Mouse (Mus musculus) MEL (cell line): ENCODE measurements around the gene Slc22a20. TPM values are rescaled to one million over a fixed set of nuclear protein-coding genes. Genes with fewer than 3 reads are reported as not detected.
A peak's percentile ranks its signal among the peaks of the same experiment; 100 is the strongest.

Experiments
- DNase-seq: peaks from one replicate; pipeline ENCODE4 v3.0.0; 2011; ENCODE audit warnings: low read depth, low spot score
- H3K27ac ChIP-seq: 2 replicates; pipeline ENCODE4 v1.5.1; 2012; ENCODE audit warnings: low read depth, mild to moderate bottlenecking, control low read depth, low read length, moderate library complexity; ENCODE audit not compliant: control insufficient read depth
- H3K27me3 ChIP-seq, 2 experiments: fragments of 150-350 bp in 1 of 2; sonication (generic) in 1 of 2; 2 replicates each; pipeline ENCODE4 v1.6.1; 2012; ENCODE audit warnings: low read length in 2 of 2, mild to moderate bottlenecking in 2 of 2, improper control_type of control experiment in 1 of 2, moderate library complexity in 1 of 2; ENCODE audit not compliant: insufficient read depth in 2 of 2, control insufficient read depth in 1 of 2
- H3K36me3 ChIP-seq, 2 experiments: 2 replicates each; pipeline ENCODE4 v1.6.1; 2012 to 2014; ENCODE audit warnings: low read length in 2 of 2, improper control_type of control experiment in 1 of 2, inconsistent platforms in 1 of 2, mild to moderate bottlenecking in 1 of 2; ENCODE audit not compliant: insufficient read depth in 2 of 2, control insufficient read depth in 1 of 2
- H3K4me1 ChIP-seq, 2 experiments: fragments of 150-350 bp in 1 of 2; sonication (generic) in 1 of 2; 2 replicates each; pipeline ENCODE4 v1.6.1; 2012; ENCODE audit warnings: low read length in 2 of 2, improper control_type of control experiment in 1 of 2, mild to moderate bottlenecking in 1 of 2; ENCODE audit not compliant: insufficient read depth in 2 of 2, control insufficient read depth in 1 of 2
- H3K4me3 ChIP-seq, 2 experiments: fragments of 150-350 bp in 1 of 2; sonication (generic) in 1 of 2; 2 replicates each; pipeline ENCODE4 v1.5.1; 2012; ENCODE audit warnings: low read depth in 2 of 2, low read length in 2 of 2, mild to moderate bottlenecking in 2 of 2, moderate library complexity in 2 of 2, control low read depth in 1 of 2, improper control_type of control experiment in 1 of 2; ENCODE audit not compliant: control insufficient read depth in 1 of 2, insufficient read depth in 1 of 2
- H3K79me2 ChIP-seq: 2 replicates; pipeline ENCODE4 v1.6.1; 2012; ENCODE audit warnings: mild to moderate bottlenecking, low read length, moderate library complexity; ENCODE audit not compliant: control insufficient read depth, poor library complexity, insufficient read depth
- H3K9ac ChIP-seq: 2 replicates; pipeline ENCODE4 v1.6.1; 2012; ENCODE audit warnings: low read depth, mild to moderate bottlenecking, control low read depth, low read length, moderate library complexity; ENCODE audit not compliant: control insufficient read depth, poor library complexity, severe bottlenecking
- H3K9me3 ChIP-seq: fragments of 150-350 bp; sonication (generic); replicated peaks from 2 replicates; pipeline ENCODE4 v1.6.1; 2012; ENCODE audit warnings: mild to moderate bottlenecking, low read length, improper control_type of control experiment, moderate library complexity; ENCODE audit not compliant: insufficient read depth
- CHD1 ChIP-seq: IDR thresholded peaks from 2 replicates; pipeline ENCODE4 v1.6.1; 2012; ENCODE audit warnings: low read depth, mild to moderate bottlenecking, inconsistent platforms, low read length, improper control_type of control experiment
- CHD2 ChIP-seq: IDR thresholded peaks from 2 replicates; pipeline ENCODE4 v1.6.1; 2011; ENCODE audit warnings: low read length, improper control_type of control experiment
- CTCF ChIP-seq, 3 experiments: IDR thresholded peaks in 2 of 3; conservative IDR thresholded peaks in 1 of 3; 2 replicates each; pipeline ENCODE4 v1.5.1; 2011 to 2012; ENCODE audit warnings: low read length in 3 of 3, low read depth in 2 of 3, mild to moderate bottlenecking in 2 of 3, improper control_type of control experiment in 1 of 3, inconsistent platforms in 1 of 3, mixed read lengths in 1 of 3, moderate library complexity in 1 of 3; ENCODE audit not compliant: control insufficient read depth in 1 of 3, insufficient read depth in 1 of 3, poor library complexity in 1 of 3, severe bottlenecking in 1 of 3
- EP300 ChIP-seq, 2 experiments: IDR thresholded peaks; 2 replicates each; pipeline ENCODE4 v1.6.1; 2011; ENCODE audit warnings: improper control_type of control experiment in 2 of 2, low read length in 2 of 2, low read depth in 1 of 2, mild to moderate bottlenecking in 1 of 2
- ETS1 ChIP-seq: IDR thresholded peaks from 2 replicates; pipeline ENCODE4 v1.6.1; 2012; ENCODE audit warnings: low read depth, mild to moderate bottlenecking, inconsistent platforms, low read length, improper control_type of control experiment, moderate library complexity
- GABPA ChIP-seq: IDR thresholded peaks from 2 replicates; pipeline ENCODE4 v1.6.1; 2012; ENCODE audit warnings: low read depth, mild to moderate bottlenecking, inconsistent platforms, low read length, improper control_type of control experiment, moderate library complexity
- MAFK ChIP-seq: IDR thresholded peaks from 2 replicates; pipeline ENCODE4 v1.6.1; 2011; ENCODE audit warnings: low read depth, mild to moderate bottlenecking, low read length, improper control_type of control experiment, borderline replicate concordance
- MXI1 ChIP-seq: IDR thresholded peaks from 2 replicates; pipeline ENCODE4 v1.6.1; 2011; ENCODE audit warnings: mild to moderate bottlenecking, low read depth, low read length, improper control_type of control experiment
- MYB ChIP-seq: IDR thresholded peaks from 2 replicates; pipeline ENCODE4 v1.6.1; 2011; ENCODE audit warnings: mild to moderate bottlenecking, low read depth, low read length, improper control_type of control experiment
- MYC ChIP-seq: IDR thresholded peaks from 2 replicates; pipeline ENCODE4 v1.6.1; 2011; ENCODE audit warnings: low read depth, mild to moderate bottlenecking, low read length, improper control_type of control experiment, moderate library complexity
- NELFE ChIP-seq: IDR thresholded peaks from 2 replicates; pipeline ENCODE4 v1.6.1; 2011; ENCODE audit warnings: low read depth, low read length, improper control_type of control experiment
- POLR2AphosphoS5 ChIP-seq: IDR thresholded peaks from 2 replicates; pipeline ENCODE4 v1.6.1; 2012; ENCODE audit warnings: low read depth, borderline replicate concordance, mild to moderate bottlenecking, inconsistent platforms, low read length, moderate library complexity, mixed read lengths
- RCOR1 ChIP-seq: IDR thresholded peaks from 2 replicates; pipeline ENCODE4 v1.6.1; 2012; ENCODE audit warnings: low read depth, mild to moderate bottlenecking, inconsistent platforms, low read length, improper control_type of control experiment
- SMC3 ChIP-seq: IDR thresholded peaks from 2 replicates; pipeline ENCODE4 v1.6.1; 2011; ENCODE audit warnings: low read depth, low read length, improper control_type of control experiment
- TCF12 ChIP-seq: IDR thresholded peaks from 2 replicates; pipeline ENCODE4 v1.6.1; 2014; ENCODE audit warnings: low read depth, mild to moderate bottlenecking, inconsistent platforms, low read length, improper control_type of control experiment, moderate library complexity
- UBTF ChIP-seq: IDR thresholded peaks from 2 replicates; pipeline ENCODE4 v1.6.1; 2012; ENCODE audit warnings: low read depth, mild to moderate bottlenecking, inconsistent platforms, low read length, improper control_type of control experiment, moderate library complexity, borderline replicate concordance; ENCODE audit not compliant: insufficient read depth
- USF1 ChIP-seq: IDR thresholded peaks from 2 replicates; pipeline ENCODE4 v1.6.1; 2014; ENCODE audit warnings: low read depth, mild to moderate bottlenecking, inconsistent platforms, low read length, improper control_type of control experiment, moderate library complexity
- ZC3H11A ChIP-seq: IDR thresholded peaks from 2 replicates; pipeline ENCODE4 v1.6.1; 2012; ENCODE audit warnings: low read depth, mild to moderate bottlenecking, inconsistent platforms, low read length, improper control_type of control experiment
- ZKSCAN1 ChIP-seq: IDR thresholded peaks from 2 replicates; pipeline ENCODE4 v1.6.1; 2012; ENCODE audit warnings: low read depth, mild to moderate bottlenecking, inconsistent platforms, low read length, improper control_type of control experiment, moderate library complexity
- ZNF384 ChIP-seq: IDR thresholded peaks from 2 replicates; pipeline ENCODE4 v1.6.1; 2012; ENCODE audit warnings: low read depth, mild to moderate bottlenecking, inconsistent platforms, low read length, improper control_type of control experiment
- polyA plus RNA-seq, 2 experiments: library from polyadenylated mRNA; stranded (reverse) in 1 of 2; unstranded in 1 of 2; fragments of >175 nt in 1 of 2; fragments of >200 nt in 1 of 2; gene quantifications; 2 replicates each; pipeline versions ENCODE4 v1.2.1 to v1.2.4; 2012; ENCODE audit warnings: low replicate concordance in 2 of 2, low read depth in 1 of 2; ENCODE audit not compliant: insufficient read length in 2 of 2, insufficient read depth in 1 of 2, missing spikeins in 1 of 2
- total RNA-seq: library from RNA; depleted of rRNA; stranded (reverse); fragments of 300-350 nt; gene quantifications from 2 replicates; pipeline ENCODE4 v1.2.3, GENCODE M21; 2012

Gene Slc22a20
- total and polyA plus RNA-seq, 3 experiments, result not detected

DNA sequence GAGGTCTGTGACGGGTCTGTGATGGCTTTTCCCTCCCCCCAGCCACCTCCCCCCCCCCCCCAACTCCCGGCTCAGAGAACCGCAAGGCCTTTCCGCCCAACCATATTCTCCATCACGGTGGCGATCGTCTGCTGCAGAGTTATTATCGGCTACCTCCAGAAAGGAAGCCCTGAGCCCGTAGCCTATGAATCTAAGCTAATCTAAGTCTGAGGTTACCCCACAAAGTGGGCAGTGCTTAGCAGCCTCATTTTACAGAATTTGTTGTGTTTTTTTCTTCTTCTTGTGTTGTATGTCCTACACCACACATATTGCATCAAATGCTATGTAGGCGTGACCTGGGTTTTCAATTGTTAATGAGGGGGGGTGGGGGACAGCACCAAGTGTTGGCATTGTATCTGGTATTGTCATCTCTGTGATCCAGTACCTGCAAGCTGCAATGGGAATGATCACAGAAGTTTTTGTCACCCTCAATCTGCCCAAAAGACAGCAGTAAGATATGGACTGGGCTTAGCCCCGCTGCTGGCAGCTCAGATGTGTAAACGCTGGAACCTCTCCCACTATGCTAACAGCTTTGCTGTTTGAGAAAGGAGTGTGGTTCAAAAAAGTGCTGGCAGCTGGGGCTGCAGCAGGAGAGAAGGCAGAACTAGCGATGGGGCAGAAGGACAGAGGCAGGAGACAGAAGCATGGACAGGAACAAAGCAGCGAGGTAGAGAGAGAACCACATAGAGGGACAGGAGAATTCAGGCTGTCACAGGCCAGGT, 44.8 kb upstream of the Slc22a20 start:
- no peak overlapping the region for H3K9ac ChIP-seq
- H3K4me1 ChIP-seq, result peaks cover 0 to 10% of the 10 kb centered on the region in 2 experiments; a peak in 3 of 4 replicates

DNA sequence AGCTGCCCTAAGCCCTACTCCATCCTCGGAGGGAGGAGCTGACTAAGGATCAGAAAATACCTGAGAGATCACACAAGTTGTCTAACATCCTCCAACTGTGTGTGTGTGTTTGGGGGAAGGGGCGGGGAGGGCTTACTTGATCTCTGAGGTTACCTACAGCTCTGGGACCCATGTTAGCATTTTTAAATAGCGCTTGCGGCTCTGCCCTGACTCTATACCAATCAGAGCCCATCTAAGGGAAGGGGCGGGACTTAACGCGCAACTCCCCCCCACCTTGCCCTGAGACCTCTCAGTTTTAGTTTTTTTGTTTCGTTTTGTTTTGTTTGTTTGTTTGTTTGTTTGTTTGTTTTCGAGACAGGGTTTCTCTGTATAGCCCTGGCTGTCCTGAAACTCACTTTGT, 43.5 kb upstream of the Slc22a20 start:
- Histone ChIP-seq H3K9me3 (no peaks in the 10 kb centered on the region), H3K79me2 (no peaks in the 10 kb centered on the region), H3K9ac (no peak overlapping the region), H3K36me3 (peaks cover 0 to 4% of the 10 kb centered on the region in 2 experiments; a peak in 1 of 4 replicates), H3K27ac (no peak overlapping the region), H3K4me3 (no peak overlapping the region), H3K4me1 (peaks cover 0 to 10% of the 10 kb centered on the region in 2 experiments; a peak in 3 of 4 replicates), H3K27me3 (peaks cover 2% of the 10 kb centered on the region in 2 experiments; a peak in 3 of 4 replicates)
- no peak for DNase-seq
- TF ChIP-seq SMC3 (no peak), CHD1 (no peak), ZNF384 (no peak), USF1 (no peak), NELFE (no peak), CHD2 (no peak), ZC3H11A (no peak), MYB (no peak), MAFK (no peak), MYC (no peak), ETS1 (no peak), MXI1 (no peak), POLR2AphosphoS5 (no peak), CTCF (IDR thresholded peaks at IDR 0.05 in 2 of 3, conservative IDR thresholded peaks at IDR 0.05 in 1 of 3; ENCODE audit: control insufficient read depth in 1 of 3, insufficient read depth in 1 of 3, low read depth in 2 of 3, low read length in 3 of 3, poor library complexity in 1 of 3, severe bottlenecking in 1 of 3) (no peak), ZKSCAN1 (no peak)

More for the DNA sequence above, 44.8 kb upstream of the Slc22a20 start:
- Histone ChIP-seq H3K4me3 (no peak overlapping the region), H3K36me3 (peaks cover 0 to 4% of the 10 kb centered on the region in 2 experiments; a peak in 1 of 4 replicates)
- TF ChIP-seq EP300 (IDR thresholded peaks at IDR 0.05; ENCODE audit: low read depth in 1 of 2, low read length in 2 of 2) (peak in 1 of 2 experiments; percentile 56; a peak in 2 of 4 replicates), GABPA (no peak), ZNF384 (0 out of 2 replicates have a peak, but pooled peaks have one; percentile 9), UBTF (no peak), TCF12 (peak; percentile 25; the same call in 1 of the 2 replicates), RCOR1 (peak; percentile 86)
- TF ChIP-seq, all 39 proteins: peak for 4
- no peaks in the 10 kb centered on the region for H3K9me3 ChIP-seq
- DNase-seq, result peak; percentile 40
- no peaks in the 10 kb centered on the region for H3K79me2 ChIP-seq
- no peak overlapping the region for H3K27ac ChIP-seq
- H3K27me3 ChIP-seq, result peaks cover 2% of the 10 kb centered on the region in 2 experiments; a peak in 2 of 4 replicates
